Mouse (Mus musculus): ENCODE data around the gene Kif20b. TPM values are rescaled to one million over a fixed set of nuclear protein-coding genes. Genes with fewer than 3 reads are reported as not detected.

The Kif20b gene
- polyA plus RNA-seq, 1 experiment from 2014 or later = 45.1 TPM

MicroRNAs encoded within 50 kb of the gene (microRNA counts, 519-probe panel; counts per million panel counts)
- microRNA mmu-miR-1950 = 582 counts per million, percentile 70 among the panel's probes with 10 or more counts

Small RNAs within 50 kb of the gene (microRNA-seq; reads per million reads assigned to microRNA genes)
- not detected for gene Mir1950

Other genes with a start within 250 kb of the Kif20b start
- 10.9 and 11.7 TPM in 2 replicates for gene Slc16a12, start 175.1 kb upstream of the Kif20b start, polyA plus RNA-seq (2016; fragmentation: Nextera tagmentation; extraction: Ambion mirVana)
- gene Pank1, start 42.9 kb upstream of the Kif20b start, polyA plus RNA-seq (2016; fragmentation: Nextera tagmentation; extraction: Ambion mirVana) = 6.5 and 6.7 TPM in 2 replicates

All from liver, embryonic 12.5 days (tissue).